ENCODE assay signal across 10 mouse cellular contexts in the genomic region with DNA sequence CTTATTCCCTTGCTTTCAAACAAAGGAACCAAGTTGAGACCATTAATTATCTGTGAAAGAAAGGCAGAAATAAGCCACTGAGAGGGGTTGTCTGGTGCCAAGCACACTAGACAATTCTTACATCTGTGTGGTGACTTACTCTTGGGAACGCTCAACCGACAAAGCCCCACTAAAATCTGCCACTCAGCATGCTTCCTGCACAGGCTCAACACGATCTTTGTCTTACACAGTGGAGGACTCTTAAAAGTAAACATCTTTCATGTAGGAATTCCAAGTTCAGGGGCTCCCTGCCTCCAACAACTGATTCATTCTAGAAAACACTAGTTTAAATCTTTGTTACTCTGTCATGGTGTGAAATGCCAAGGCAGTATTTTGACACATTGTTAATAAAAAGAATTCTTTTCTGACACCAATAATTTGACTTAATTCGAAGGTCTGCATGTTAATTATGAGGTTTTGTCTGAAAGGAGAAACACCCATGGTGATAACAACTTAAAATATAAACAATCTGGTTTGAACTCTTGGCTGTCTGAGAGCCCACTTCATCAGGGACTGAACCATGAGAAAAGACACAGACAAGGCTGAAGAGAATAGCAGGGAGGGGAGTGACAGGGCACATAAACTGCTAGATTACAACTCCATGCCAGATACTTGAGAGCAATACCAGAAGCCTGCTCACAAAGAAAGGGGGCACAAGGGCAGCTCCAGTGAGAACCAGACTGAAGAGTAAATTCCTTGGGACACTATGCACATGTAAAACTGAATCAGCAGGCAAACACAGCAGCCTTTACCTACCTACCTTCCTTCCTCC. TPM values are rescaled to one million over a fixed set of nuclear protein-coding genes. Genes with fewer than 3 reads are reported as not detected.
A peak's percentile ranks its signal among the peaks of the same experiment; 100 is the strongest.
DNase-seq lines count a peak whose midpoint lies in the region; ATAC-seq and TF ChIP-seq lines count a peak whose summit lies in the region.
"Had no signal": no experiment of that assay in that cellular context is flagged by ENCODE, and none has a peak within 500 bp of the region (broad histone marks: within the 10 kb centered on the region; RNA-seq: fewer than 3 reads in every experiment).

No protein-coding gene starts in this region.

- H3K4me1 ChIP-seq in heart, embryonic 13.5 days = peaks cover 42% of the 10 kb centered on the region
- peaks cover 10% of the 10 kb centered on the region; the same call in 1 of the 2 replicates for H3K4me1 ChIP-seq in lung, postnatal 0 days (ENCODE audit: insufficient read depth, low read depth, low read length)
- no peaks in the 10 kb centered on the region for H3K4me1 ChIP-seq in forebrain, postnatal 0 days (ENCODE audit: insufficient read depth)
- peaks cover 25% of the 10 kb centered on the region; the same call in 1 of the 2 replicates for H3K4me1 ChIP-seq in stomach, embryonic 14.5 days (ENCODE audit: control insufficient read depth, insufficient read depth, low read length)

- no peaks in the 10 kb centered on the region for H3K36me3 ChIP-seq in heart, embryonic 13.5 days
- H3K36me3 ChIP-seq in lung, postnatal 0 days (ENCODE audit: insufficient read depth, low read length) = no peaks in the 10 kb centered on the region
- no peaks in the 10 kb centered on the region for H3K36me3 ChIP-seq in forebrain, postnatal 0 days (ENCODE audit: insufficient read depth)
- H3K36me3 ChIP-seq in stomach, embryonic 14.5 days (ENCODE audit: control insufficient read depth, insufficient read depth, low read length) = no peaks in the 10 kb centered on the region

- no peaks in the 10 kb centered on the region for H3K27me3 ChIP-seq in heart, embryonic 13.5 days (replicated peaks)
- H3K27me3 ChIP-seq in lung, postnatal 0 days (replicated peaks; ENCODE audit: insufficient read depth, low read length) = no peaks in the 10 kb centered on the region
- no peaks in the 10 kb centered on the region for H3K27me3 ChIP-seq in forebrain, postnatal 0 days (ENCODE audit: insufficient read depth, low read length)
- H3K27me3 ChIP-seq in stomach, embryonic 14.5 days (ENCODE audit: control insufficient read depth, insufficient read depth, low read length) = no peaks in the 10 kb centered on the region

- TF ChIP-seq CTCF in lung, postnatal 0 days (IDR thresholded peaks at IDR 0.05) = no peak
- no peak for TF ChIP-seq CTCF in forebrain, postnatal 0 days (IDR thresholded peaks at IDR 0.05; ENCODE audit: low read depth)

- intact Hi-C loops in heart, postnatal 14 days (cut with DNase I) = no loop called here

- DNase-seq in heart, postnatal 14 days = no peak
- DNase-seq in lung, postnatal 0 days (ENCODE audit: low spot score) = peak; percentile 59
- DNase-seq in lung, postnatal 36 days = no peak
- DNase-seq in forebrain, postnatal 0 days = peak; percentile 21
- DNase-seq in adrenal gland, adult 8-10 months = no peak
- no peak for DNase-seq in layer of hippocampus, postnatal 14 days (ENCODE audit: low spot score in 2 of 2)
- DNase-seq: thymus, adult 18-20 months had no signal

- no peak overlapping the region for H3K9ac ChIP-seq in heart, embryonic 13.5 days
- no peak overlapping the region for H3K9ac ChIP-seq in lung, postnatal 0 days (replicated peaks; ENCODE audit: low read depth)
- H3K9ac ChIP-seq in forebrain, postnatal 0 days = no peak overlapping the region
- no peak overlapping the region for H3K9ac ChIP-seq in stomach, embryonic 14.5 days (replicated peaks; ENCODE audit: low read depth, low read length)

- no peaks in the 10 kb centered on the region for H3K9me3 ChIP-seq in heart, embryonic 13.5 days
- no peaks in the 10 kb centered on the region for H3K9me3 ChIP-seq in lung, postnatal 0 days (ENCODE audit: low read length)
- H3K9me3 ChIP-seq in forebrain, postnatal 0 days (ENCODE audit: low read length) = no peaks in the 10 kb centered on the region
- H3K9me3 ChIP-seq in stomach, embryonic 14.5 days (ENCODE audit: control insufficient read depth, low read depth, low read length) = no peaks in the 10 kb centered on the region

- WGBS in heart, embryonic 13.5 days = 22% methylated on average over 4 of the region's 4 CpGs
- WGBS in lung, postnatal 0 days = 3% methylated on average over 4 of the region's 4 CpGs
- 8% methylated on average over 4 of the region's 4 CpGs for WGBS in forebrain, postnatal 0 days
- WGBS in stomach, embryonic 14.5 days = 6% methylated on average over 4 of the region's 4 CpGs

- no peak for TF ChIP-seq EP300 in lung, postnatal 0 days (IDR thresholded peaks at IDR 0.05)

- H3K4me2 ChIP-seq in heart, embryonic 13.5 days = no peak overlapping the region
- H3K4me2 ChIP-seq in lung, postnatal 0 days (replicated peaks; ENCODE audit: low read depth, low read length) = no peak overlapping the region
- no peak overlapping the region for H3K4me2 ChIP-seq in forebrain, postnatal 0 days (ENCODE audit: low read depth)
- no peak overlapping the region for H3K4me2 ChIP-seq in stomach, embryonic 14.5 days (replicated peaks; ENCODE audit: low read depth, low read length)

- peak overlapping the region; percentile 70 for H3K27ac ChIP-seq in heart, embryonic 13.5 days (replicated peaks)
- H3K27ac ChIP-seq in lung, postnatal 0 days (ENCODE audit: low read length) = peak overlapping the region; percentile 38; the same call in 1 of the 2 replicates
- H3K27ac ChIP-seq in forebrain, postnatal 0 days (ENCODE audit: low read depth, low read length) = no peak overlapping the region
- peak overlapping the region; percentile 80 for H3K27ac ChIP-seq in stomach, embryonic 14.5 days (ENCODE audit: low read length)
- H3K27ac ChIP-seq: macrophage had no signal

- no peak overlapping the region for H3K4me3 ChIP-seq in heart, embryonic 13.5 days
- H3K4me3 ChIP-seq in lung, postnatal 0 days (ENCODE audit: low read depth, low read length) = no peak overlapping the region
- no peak overlapping the region for H3K4me3 ChIP-seq in forebrain, postnatal 0 days (ENCODE audit: low read depth, low read length)
- H3K4me3 ChIP-seq in stomach, embryonic 14.5 days (ENCODE audit: low read depth, low read length) = no peak overlapping the region

- no peak for ATAC-seq in heart, embryonic 13.5 days (ENCODE audit: extremely low read depth, insufficient number of reproducible peaks, low FRiP score, low TSS enrichment)
- ATAC-seq in lung, postnatal 0 days = peak; percentile 59
- peak; percentile 85 for ATAC-seq in forebrain, postnatal 0 days
- ATAC-seq in stomach, embryonic 14.5 days (ENCODE audit: insufficient number of reproducible peaks, insufficient read depth, low FRiP score, low read depth) = peak; percentile 72; the same call in 1 of the 2 replicates

RNA-seq across cellular contexts. Expression of a gene that starts 34.3 kb away (rescaled TPM):
- 31.0 and 40.0 TPM in 2 replicates for polyA plus RNA-seq in heart, embryonic 13.5 days (2015; fragmentation: Nextera tagmentation; extraction: Ambion mirVana)
- total RNA-seq in heart, postnatal 14 days (2021) = 10 to 100 TPM; 20.0 to 20.5 TPM
- 9.7 and 12.0 TPM in 2 replicates for polyA plus RNA-seq in lung, postnatal 0 days (2015; fragmentation: Nextera tagmentation; extraction: Ambion mirVana)
- 16.0 and 17.4 TPM in 2 replicates for total RNA-seq in forebrain, postnatal 0 days (2014; rRNA removed)
- 7.3 and 11.5 TPM in 2 replicates for polyA plus RNA-seq in forebrain, postnatal 0 days (2015; fragmentation: Nextera tagmentation; extraction: Ambion mirVana)
- polyA plus RNA-seq in stomach, embryonic 14.5 days (2014; fragmentation: Nextera tagmentation; extraction: Ambion mirVana) = 9.5 and 14.2 TPM in 2 replicates
- 1 to 10 TPM; 3.0 to 4.0 (median 3.5) TPM for total RNA-seq in adrenal gland, adult 8-10 months (2022)
- 10 to 100 TPM in 1 of 2 experiments, 1 to 10 TPM in 1; 8.9 to 12.2 TPM for total RNA-seq in layer of hippocampus, postnatal 14 days (2021)
- polyA plus RNA-seq: macrophage had no signal

Comparison
In these comparisons a context has a peak if more than half of its experiments do, and no peak if none do; other contexts are left out.
1. DNase-seq: peak in lung, postnatal 0 days (single experiment) and forebrain, postnatal 0 days (single experiment); none in heart, postnatal 14 days (0 of 2), lung, postnatal 36 days (single experiment), adrenal gland, adult 8-10 months (single experiment) and layer of hippocampus, postnatal 14 days (0 of 2).